Mouse (Mus musculus) liver, postnatal 0 days (tissue): ENCODE data around the gene Lin28b.

ENCODE experiments used
- CTCF ChIP-seq: sonication (generic); IDR thresholded peaks from 2 replicates; pipeline ENCODE4 v1.5.1; 2016; ENCODE audit warnings: antibody characterized with exemption, low read depth
- EP300 ChIP-seq: IDR thresholded peaks from 2 replicates; pipeline ENCODE4 v1.6.1; 2016; ENCODE audit warnings: antibody characterized with exemption, low read depth, mild to moderate bottlenecking

- TF ChIP-seq EP300 (no peak), CTCF (no peak)
Observed at GRCm38 (mm10) chr10:45335434-45336422, 150.5 kb downstream of the Lin28b start, which contains the start of gene Bves.
